Mouse (Mus musculus) CD4-positive naive resting alpha-beta T cell, adult 76 days (primary cell): ENCODE results near the gene Cep112. TPM values are rescaled to one million over a fixed set of nuclear protein-coding genes. Genes with fewer than 3 reads are reported as not detected.

Experiments used
- total RNA-seq: library from RNA; stranded (reverse); gene quantifications from one replicate; pipeline ENCODE4 v1.2.4, GENCODE M21; 2023

Gene Cep112
- 1.2 TPM for total RNA-seq

GRCm38 (mm10) chr11:108424889-108425591 is at the start of gene Cep112:
Cep112 (plus strand) TSS chr11:108425192.

Other genes starting within 250 kb of the Cep112 start
- gene Apoh, start 81.8 kb upstream of the Cep112 start, total RNA-seq = not detected
- 99.7 TPM for gene Prkca, start 81.3 kb upstream of the Cep112 start, total RNA-seq